Mouse (Mus musculus): ENCODE results near the gene Ajm1. TPM values are rescaled to one million over a fixed set of nuclear protein-coding genes. Genes with fewer than 3 reads are reported as not detected.

The Ajm1 gene
- 5.8 and 7.7 TPM in 2 replicates for polyA plus RNA-seq (2015; fragmentation: Nextera tagmentation; extraction: Ambion mirVana)

DNA sequence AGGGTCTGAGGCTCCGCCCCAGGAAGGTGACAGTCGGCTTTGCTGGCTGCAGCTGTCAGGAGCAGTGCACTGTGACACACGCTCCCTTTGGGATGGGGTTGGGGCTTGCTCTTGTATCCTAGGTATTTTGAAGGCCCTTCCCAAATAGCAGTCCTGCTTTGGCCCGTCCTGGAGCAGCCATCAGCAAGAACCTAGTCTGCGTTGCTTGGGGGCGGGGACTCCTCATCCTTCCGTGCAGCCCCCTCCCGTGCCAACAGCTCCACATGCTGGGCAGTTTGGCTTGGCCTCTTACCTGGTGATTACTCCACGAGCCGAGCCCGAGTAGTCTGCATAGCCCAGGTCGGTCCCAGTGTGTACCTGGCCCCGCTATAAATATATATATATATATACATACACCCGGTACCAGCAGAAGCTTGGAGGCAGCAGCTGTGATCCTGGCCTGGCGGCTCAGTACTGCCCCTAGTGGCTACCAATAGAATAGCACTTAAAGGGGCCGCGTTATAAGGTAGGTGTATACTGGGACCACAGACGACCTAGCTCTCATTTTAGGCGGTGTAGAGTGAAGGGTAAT, at the start of gene Ajm1:
Gene Ajm1, minus strand, starts transcription at position 464 of the 571 bp plus-strand sequence.
- Histone ChIP-seq H3K9me3 (ENCODE audit: control insufficient read depth, low read length) (no peaks in the 10 kb centered on the region), H3K4me1 (replicated peaks; ENCODE audit: control insufficient read depth, insufficient read depth, low read length) (peaks cover 46% of the 10 kb centered on the region)
- 6% methylated on average over 19 of the region's 19 CpGs for WGBS

DNA sequence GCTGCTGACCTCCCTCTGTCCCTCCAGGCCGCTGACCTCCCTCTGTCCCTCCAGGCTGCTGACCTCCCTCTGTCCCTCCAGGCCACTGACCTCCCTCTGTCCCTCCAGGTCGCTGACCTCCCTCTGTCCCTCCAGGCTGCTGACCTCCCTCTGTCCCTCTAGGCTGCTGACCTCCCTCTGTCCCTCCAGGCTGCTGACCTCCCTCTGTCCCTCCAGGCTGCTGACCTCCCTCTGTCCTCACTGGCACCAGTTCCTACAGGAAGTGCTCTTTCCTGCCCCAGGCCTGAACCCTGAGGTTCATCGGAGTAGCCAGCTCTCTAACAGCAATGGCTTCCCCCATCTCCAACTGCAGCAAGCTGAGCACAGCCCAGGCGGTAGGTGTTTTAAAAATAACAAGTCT, 47.2 kb upstream of the Ajm1 start:
- no peaks in the 10 kb centered on the region for H3K27me3 ChIP-seq (replicated peaks; ENCODE audit: control insufficient read depth, insufficient read depth, low read length)
- no peaks in the 10 kb centered on the region for H3K36me3 ChIP-seq (ENCODE audit: control insufficient read depth, insufficient read depth)
- no peak overlapping the region for H3K27ac ChIP-seq (ENCODE audit: low read length)
- no peak for ATAC-seq
- WGBS, result 60% methylated on average over 4 of the region's 4 CpGs
- no peaks in the 10 kb centered on the region for H3K9me3 ChIP-seq (ENCODE audit: control insufficient read depth, low read length)
- H3K4me3 ChIP-seq (replicated peaks; ENCODE audit: low read length), result no peak overlapping the region
- no peak overlapping the region for H3K9ac ChIP-seq (replicated peaks; ENCODE audit: low read depth, low read length)
- H3K4me1 ChIP-seq (replicated peaks; ENCODE audit: control insufficient read depth, insufficient read depth, low read length), result no peaks in the 10 kb centered on the region
- no peak overlapping the region for H3K4me2 ChIP-seq (ENCODE audit: low read length)

More for the DNA sequence above, at the start of gene Ajm1:
- peak within 1 kb of the TSS; percentile 76 for H3K4me2 ChIP-seq (ENCODE audit: low read length)
- H3K27ac ChIP-seq (ENCODE audit: low read length), result no peak within 1 kb of the TSS
- H3K36me3 ChIP-seq (ENCODE audit: control insufficient read depth, insufficient read depth), result peaks cover 7% of the 10 kb centered on the region; the same call in 1 of the 2 replicates
- H3K9ac ChIP-seq (replicated peaks; ENCODE audit: low read depth, low read length), result peak within 1 kb of the TSS; percentile 71
- peak; percentile 80 for ATAC-seq
- peak within 1 kb of the TSS; percentile 58 for H3K4me3 ChIP-seq (replicated peaks; ENCODE audit: low read length)
- H3K27me3 ChIP-seq (replicated peaks; ENCODE audit: control insufficient read depth, insufficient read depth, low read length), result peaks cover 48% of the 10 kb centered on the region

DNA sequence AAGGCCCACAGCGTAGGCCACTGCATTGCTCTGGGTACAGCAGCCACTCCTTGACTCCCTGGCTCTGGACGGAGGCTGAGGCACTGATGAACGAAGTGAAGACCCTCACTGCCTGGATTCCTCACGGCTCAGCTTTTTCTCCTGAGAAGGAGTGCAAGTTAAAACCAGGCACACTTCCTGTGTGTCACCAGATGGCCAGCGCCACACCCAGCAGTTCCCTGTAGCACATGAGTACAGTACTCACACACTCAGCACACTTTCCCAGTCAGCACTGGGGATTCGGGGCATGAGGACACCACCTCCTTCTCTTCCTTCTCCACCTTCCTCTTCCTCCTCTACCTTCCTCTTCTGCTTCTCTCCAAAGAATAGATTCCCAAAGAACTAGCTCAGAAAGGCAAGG, 46.3 kb upstream of the Ajm1 start, which contains the start of gene Fcna:
Gene Fcna, minus strand, starts transcription at position 220 of the 400 bp plus-strand sequence.
- H3K4me2 ChIP-seq (ENCODE audit: low read length), result no peak within 1 kb of the TSS

DNA sequence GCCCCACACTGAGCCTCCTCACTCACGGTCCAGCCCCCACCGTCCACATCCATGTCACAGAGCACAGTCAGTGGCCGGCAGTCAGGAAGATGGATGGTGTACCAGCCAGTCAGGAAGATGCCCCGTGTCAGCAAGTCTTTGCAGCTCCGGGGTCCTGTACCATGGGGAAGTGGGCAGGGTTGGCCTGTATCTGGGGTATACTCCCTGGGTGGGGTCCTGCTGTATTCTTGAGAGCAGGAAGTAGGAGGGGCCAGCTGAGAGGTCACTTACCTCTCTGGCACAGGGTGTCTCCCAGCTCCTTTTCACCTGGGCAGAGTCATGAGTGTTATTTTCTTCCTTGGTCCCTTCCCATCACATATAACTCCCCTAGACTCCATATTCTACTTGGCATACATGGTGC, 44.4 kb upstream of the Ajm1 start:
- Histone ChIP-seq H3K4me1 (replicated peaks; ENCODE audit: control insufficient read depth, insufficient read depth, low read length) (peaks cover 8% of the 10 kb centered on the region), H3K4me3 (replicated peaks; ENCODE audit: low read length) (no peak overlapping the region), H3K9ac (replicated peaks; ENCODE audit: low read depth, low read length) (no peak overlapping the region), H3K27ac (ENCODE audit: low read length) (no peak overlapping the region), H3K4me2 (ENCODE audit: low read length) (no peak overlapping the region), H3K9me3 (ENCODE audit: control insufficient read depth, low read length) (no peaks in the 10 kb centered on the region), H3K27me3 (replicated peaks; ENCODE audit: control insufficient read depth, insufficient read depth, low read length) (no peaks in the 10 kb centered on the region), H3K36me3 (ENCODE audit: control insufficient read depth, insufficient read depth) (no peaks in the 10 kb centered on the region)
- WGBS, result 82% methylated on average over 5 of the region's 5 CpGs
- no peak for ATAC-seq

More for the DNA sequence above, 46.3 kb upstream of the Ajm1 start, which contains the start of gene Fcna:
- Histone ChIP-seq H3K36me3 (ENCODE audit: control insufficient read depth, insufficient read depth) (no peaks in the 10 kb centered on the region), H3K9me3 (ENCODE audit: control insufficient read depth, low read length) (no peaks in the 10 kb centered on the region), H3K4me1 (replicated peaks; ENCODE audit: control insufficient read depth, insufficient read depth, low read length) (no peaks in the 10 kb centered on the region), H3K4me3 (replicated peaks; ENCODE audit: low read length) (no peak within 1 kb of the TSS), H3K27me3 (replicated peaks; ENCODE audit: control insufficient read depth, insufficient read depth, low read length) (no peaks in the 10 kb centered on the region), H3K9ac (replicated peaks; ENCODE audit: low read depth, low read length) (no peak within 1 kb of the TSS), H3K27ac (ENCODE audit: low read length) (no peak within 1 kb of the TSS)
- ATAC-seq, result no peak
- 80% methylated on average over 6 of the region's 6 CpGs for WGBS

DNA sequence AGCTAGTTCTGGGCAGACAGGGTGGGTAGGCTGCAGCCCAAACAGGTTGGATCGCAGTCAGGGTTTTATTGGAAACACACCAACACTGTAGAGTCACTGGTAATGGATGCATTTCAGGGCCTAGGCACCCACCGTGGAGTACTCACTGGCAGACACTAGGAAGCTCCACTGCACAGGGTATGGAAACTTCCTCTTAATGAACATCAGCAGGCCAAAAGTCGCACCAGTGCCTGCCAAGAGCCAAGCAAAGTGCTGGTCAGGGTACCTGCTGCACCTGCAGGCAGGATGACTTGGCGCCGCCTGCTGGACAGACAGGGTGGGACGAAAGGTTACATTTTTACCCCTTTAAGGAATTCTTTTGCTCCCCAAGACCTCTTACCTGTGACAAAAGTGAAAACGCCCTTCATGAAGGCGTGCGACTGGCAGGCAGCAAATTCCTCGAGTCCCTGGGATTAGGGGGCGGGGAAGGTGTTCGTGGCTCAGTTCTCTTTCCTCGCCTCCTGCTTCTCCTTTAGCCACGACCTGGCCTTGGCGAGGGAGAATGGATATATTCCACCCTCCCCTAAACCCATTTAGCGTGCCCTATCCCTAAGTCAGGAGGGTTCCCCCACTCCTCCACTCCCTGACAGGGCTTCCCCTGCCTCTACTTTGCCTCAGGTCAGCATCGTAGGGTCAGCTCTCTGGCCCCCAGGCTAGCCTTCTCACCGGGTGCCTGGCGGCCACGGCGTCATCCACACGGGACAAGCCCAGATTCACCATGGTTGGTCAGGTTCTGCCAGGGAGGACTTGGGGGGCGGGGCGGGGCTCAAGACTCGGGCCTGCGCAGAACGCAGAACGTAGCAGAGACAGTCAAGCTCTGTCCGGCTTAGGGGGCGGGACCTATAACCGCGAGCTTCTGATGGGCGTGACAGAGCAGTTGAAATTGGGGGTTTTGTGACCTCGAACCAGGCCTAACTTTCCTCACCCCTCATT, 40.0 kb upstream of the Ajm1 start, which contains the start of gene Tmem141:
Gene Tmem141, minus strand, starts transcription at position 777 of the 972 bp plus-strand sequence.
- Histone ChIP-seq H3K9me3 (ENCODE audit: control insufficient read depth, low read length) (no peaks in the 10 kb centered on the region), H3K4me2 (ENCODE audit: low read length) (peak within 1 kb of the TSS; percentile 78), H3K36me3 (ENCODE audit: control insufficient read depth, insufficient read depth) (no peaks in the 10 kb centered on the region), H3K27me3 (replicated peaks; ENCODE audit: control insufficient read depth, insufficient read depth, low read length) (peaks cover 7% of the 10 kb centered on the region), H3K4me1 (replicated peaks; ENCODE audit: control insufficient read depth, insufficient read depth, low read length) (peaks cover 11% of the 10 kb centered on the region), H3K9ac (replicated peaks; ENCODE audit: low read depth, low read length) (peak within 1 kb of the TSS; percentile 64), H3K27ac (ENCODE audit: low read length) (peak within 1 kb of the TSS; percentile 37; the same call in 1 of the 2 replicates), H3K4me3 (replicated peaks; ENCODE audit: low read length) (peak within 1 kb of the TSS; percentile 54)
- peak; percentile 89 for ATAC-seq
- WGBS, result 4% methylated on average over 34 of the region's 34 CpGs

DNA sequence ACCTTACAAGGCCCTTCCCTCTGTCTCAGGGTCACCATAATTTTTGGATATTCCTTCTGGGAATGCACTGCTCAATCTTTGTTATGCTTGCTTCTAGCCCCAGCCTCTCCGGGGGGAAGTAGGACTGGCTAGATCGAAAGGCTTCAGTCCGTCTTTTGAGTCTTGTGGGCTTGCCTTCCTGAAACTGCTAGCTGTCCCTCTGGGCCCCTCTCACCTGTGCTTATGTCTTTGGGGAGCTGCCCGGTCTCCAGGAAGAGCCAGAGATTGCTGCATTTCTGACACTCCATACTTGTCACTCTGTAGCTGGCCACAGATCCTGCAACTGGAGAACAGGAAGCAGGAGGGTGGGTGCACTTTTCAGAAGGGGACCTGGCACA, 39.3 kb upstream of the Ajm1 start:
- Histone ChIP-seq H3K27ac (ENCODE audit: low read length) (no peak overlapping the region), H3K4me1 (replicated peaks; ENCODE audit: control insufficient read depth, insufficient read depth, low read length) (peaks cover 11% of the 10 kb centered on the region), H3K27me3 (replicated peaks; ENCODE audit: control insufficient read depth, insufficient read depth, low read length) (peaks cover 13% of the 10 kb centered on the region), H3K9ac (replicated peaks; ENCODE audit: low read depth, low read length) (no peak overlapping the region), H3K36me3 (ENCODE audit: control insufficient read depth, insufficient read depth) (no peaks in the 10 kb centered on the region), H3K4me2 (ENCODE audit: low read length) (peak overlapping the region; percentile 78; the same call in 1 of the 2 replicates), H3K4me3 (replicated peaks; ENCODE audit: low read length) (no peak overlapping the region), H3K9me3 (ENCODE audit: control insufficient read depth, low read length) (no peaks in the 10 kb centered on the region)
- no peak for ATAC-seq
- WGBS, result 85% methylated on average over 4 of the region's 4 CpGs

DNA sequence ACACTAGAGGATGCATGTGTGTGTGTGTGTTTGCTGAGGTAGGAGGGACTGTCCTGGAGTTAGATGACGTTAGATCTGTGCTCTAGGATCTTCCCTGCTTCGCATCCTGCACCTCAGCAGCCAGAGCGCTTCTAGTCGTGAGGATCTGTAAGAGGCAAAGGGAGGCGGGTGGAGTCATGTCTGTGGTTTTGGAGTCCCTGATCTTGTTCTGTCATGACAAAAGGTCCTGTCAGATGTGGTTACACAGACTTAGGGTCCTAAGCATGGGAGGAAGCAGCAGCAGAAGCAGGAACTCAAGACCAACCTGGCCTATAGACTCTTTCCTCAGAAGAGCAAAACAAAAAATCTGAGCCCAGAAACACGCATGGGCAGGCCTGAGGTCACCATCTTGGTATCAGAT, 38.8 kb upstream of the Ajm1 start:
- H3K27me3 ChIP-seq (replicated peaks; ENCODE audit: control insufficient read depth, insufficient read depth, low read length), result peaks cover 18% of the 10 kb centered on the region
- H3K9me3 ChIP-seq (ENCODE audit: control insufficient read depth, low read length), result no peaks in the 10 kb centered on the region
- no peak overlapping the region for H3K4me2 ChIP-seq (ENCODE audit: low read length)
- WGBS, result 86% methylated on average over 6 of the region's 6 CpGs
- ATAC-seq, result no peak
- no peaks in the 10 kb centered on the region for H3K36me3 ChIP-seq (ENCODE audit: control insufficient read depth, insufficient read depth)
- H3K4me3 ChIP-seq (replicated peaks; ENCODE audit: low read length), result no peak overlapping the region
- peaks cover 11% of the 10 kb centered on the region for H3K4me1 ChIP-seq (replicated peaks; ENCODE audit: control insufficient read depth, insufficient read depth, low read length)
- H3K9ac ChIP-seq (replicated peaks; ENCODE audit: low read depth, low read length), result no peak overlapping the region
- H3K27ac ChIP-seq (ENCODE audit: low read length), result no peak overlapping the region

DNA sequence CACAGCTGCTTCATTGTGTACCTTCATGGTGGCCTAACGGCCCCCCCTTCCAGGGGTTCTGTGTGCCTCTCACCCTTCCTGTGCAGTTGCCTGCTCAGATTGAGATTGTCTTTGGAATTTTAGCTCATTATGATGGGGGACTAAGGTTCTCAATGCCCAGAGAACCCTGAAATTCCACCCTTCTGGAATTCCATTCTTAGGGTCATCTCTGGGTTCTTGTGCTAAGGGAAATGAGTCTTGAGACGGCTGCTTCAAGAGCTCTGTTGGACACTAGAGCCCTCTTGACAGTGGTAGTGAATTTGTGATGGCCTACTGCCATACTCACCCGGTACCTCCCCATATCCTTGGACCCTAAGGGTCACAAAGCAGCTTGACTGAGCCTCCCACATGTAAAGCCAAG, 36.0 kb upstream of the Ajm1 start, which contains the start of gene Ccdc183:
Gene Ccdc183, minus strand, starts transcription at position 101 of the 400 bp plus-strand sequence.
- Histone ChIP-seq H3K4me1 (replicated peaks; ENCODE audit: control insufficient read depth, insufficient read depth, low read length) (peaks cover 11% of the 10 kb centered on the region), H3K9ac (replicated peaks; ENCODE audit: low read depth, low read length) (no peak within 1 kb of the TSS), H3K4me2 (ENCODE audit: low read length) (no peak within 1 kb of the TSS), H3K4me3 (replicated peaks; ENCODE audit: low read length) (no peak within 1 kb of the TSS), H3K27me3 (replicated peaks; ENCODE audit: control insufficient read depth, insufficient read depth, low read length) (peaks cover 22% of the 10 kb centered on the region), H3K27ac (ENCODE audit: low read length) (no peak within 1 kb of the TSS), H3K36me3 (ENCODE audit: control insufficient read depth, insufficient read depth) (no peaks in the 10 kb centered on the region), H3K9me3 (ENCODE audit: control insufficient read depth, low read length) (no peaks in the 10 kb centered on the region)
- WGBS, result 76% methylated on average over 3 of the region's 3 CpGs
- no peak for ATAC-seq

DNA sequence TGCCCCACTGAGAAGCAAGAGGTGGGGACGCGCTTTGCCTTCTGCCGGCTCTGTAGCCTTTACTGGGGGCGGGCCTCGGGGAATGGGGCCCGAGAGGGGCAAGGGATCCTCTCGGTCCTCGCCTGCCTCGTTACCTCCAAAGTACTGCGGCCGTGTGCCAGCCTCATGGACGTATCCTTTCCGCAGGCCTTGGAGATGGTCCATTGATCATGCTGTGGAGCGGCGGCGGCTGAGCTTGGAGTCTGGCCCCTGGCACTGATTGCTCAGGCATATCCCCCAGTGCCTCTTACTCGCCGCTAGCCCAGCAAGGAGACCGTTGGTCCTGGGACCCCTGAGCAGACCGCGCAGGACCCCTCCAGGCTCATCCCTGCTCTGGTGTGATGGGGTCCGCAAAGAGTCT, 34.8 kb upstream of the Ajm1 start:
- Histone ChIP-seq H3K9me3 (ENCODE audit: control insufficient read depth, low read length) (no peaks in the 10 kb centered on the region), H3K27me3 (replicated peaks; ENCODE audit: control insufficient read depth, insufficient read depth, low read length) (peaks cover 22% of the 10 kb centered on the region), H3K9ac (replicated peaks; ENCODE audit: low read depth, low read length) (no peak overlapping the region), H3K4me1 (replicated peaks; ENCODE audit: control insufficient read depth, insufficient read depth, low read length) (peaks cover 7% of the 10 kb centered on the region), H3K36me3 (ENCODE audit: control insufficient read depth, insufficient read depth) (no peaks in the 10 kb centered on the region), H3K4me3 (replicated peaks; ENCODE audit: low read length) (no peak overlapping the region), H3K4me2 (ENCODE audit: low read length) (no peak overlapping the region), H3K27ac (ENCODE audit: low read length) (no peak overlapping the region)
- ATAC-seq, result no peak
- WGBS, result 25% methylated on average over 22 of the region's 22 CpGs

All from forebrain, embryonic 16.5 days (tissue).